Mouse (Mus musculus) fat pad, adult 2 months (tissue): Measurements from ENCODE around the gene Zfp689.
"Not testable (repeated sequence)": the region's sequence is repeated elsewhere in the genome, so short reads cannot be mapped to it uniquely, and the experiment has no call there.

Experiments
- DNase-seq: peaks from one replicate; pipeline ENCODE4 v3.0.0-alpha.2; 2011; ENCODE audit warnings: low read depth, low spot score; ENCODE audit errors: extremely low read depth

Zfp689 gene

GRCm38 (mm10) chr7:127406002-127406987 lies 42.7 kb downstream of the Zfp689 start, which contains the start of gene Zfp764:
Zfp764 (minus strand) TSS chr7:127406822.
- peak; percentile 21 for DNase-seq

DNA sequence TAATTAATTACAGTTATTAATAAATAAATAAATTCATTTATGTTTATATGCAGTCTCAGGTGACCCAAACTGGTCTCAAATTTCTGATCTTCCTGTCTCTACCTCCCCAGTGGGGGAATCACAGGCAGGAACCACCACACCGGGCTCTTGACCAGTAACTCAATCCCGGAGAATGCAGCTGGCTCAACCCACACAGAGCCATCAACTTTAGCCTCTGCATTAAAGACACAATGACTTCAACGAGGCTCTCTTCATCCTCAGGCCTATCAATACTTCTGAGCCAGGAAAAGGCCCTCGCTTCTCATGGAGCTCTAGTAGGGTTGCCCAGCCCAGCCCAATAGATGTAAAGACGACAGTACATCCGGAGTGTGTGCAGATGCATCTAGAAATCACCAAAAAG lies 44.9 kb downstream of the Zfp689 start:
- DNase-seq = not testable (repeated sequence)

GRCm38 (mm10) chr7:127402980-127403379 lies 46.0 kb downstream of the Zfp689 start:
- no peak for DNase-seq

GRCm38 (mm10) chr7:127400355-127400754 lies 48.6 kb downstream of the Zfp689 start:
- DNase-seq = no peak

DNA sequence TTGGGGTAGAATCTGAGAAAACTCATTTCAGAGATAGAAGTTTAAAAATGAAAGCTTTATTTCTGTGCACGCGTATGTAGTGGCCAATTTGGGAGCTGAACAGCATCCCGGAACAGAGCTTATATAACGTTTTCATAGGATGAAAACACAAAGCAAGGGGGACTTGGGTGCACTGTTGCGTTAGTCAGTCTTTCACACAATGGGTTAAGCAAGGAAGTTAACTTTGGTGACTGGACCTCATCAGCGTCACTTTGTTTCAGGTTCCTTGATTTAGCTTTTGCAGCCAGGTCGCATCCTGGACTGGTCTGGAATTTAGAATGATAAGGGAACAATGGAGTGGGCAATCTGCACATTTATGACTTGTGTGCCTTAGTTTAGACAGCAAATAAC lies 55.0 kb downstream of the Zfp689 start:
- no peak for DNase-seq

GRCm38 (mm10) chr7:127393157-127393943 lies 55.6 kb downstream of the Zfp689 start, which contains the start of gene E430018J23Rik:
E430018J23Rik (minus strand) TSS chr7:127393629.
- peak; percentile 93 for DNase-seq

GRCm38 (mm10) chr7:127392251-127392824 lies 56.6 kb downstream of the Zfp689 start:
- no peak for DNase-seq
